Mouse (Mus musculus) kidney, postnatal 14 days (tissue): ENCODE results near the gene Cphx3.
"Not testable (repeated sequence)": the region's sequence is repeated elsewhere in the genome, so short reads cannot be mapped to it uniquely, and the experiment has no call there.

Source experiments
- DNase-seq: peaks from one replicate; pipeline ENCODE4 v3.0.0; 2022; ENCODE audit warnings: mixed read lengths

Cphx3 gene

DNA sequence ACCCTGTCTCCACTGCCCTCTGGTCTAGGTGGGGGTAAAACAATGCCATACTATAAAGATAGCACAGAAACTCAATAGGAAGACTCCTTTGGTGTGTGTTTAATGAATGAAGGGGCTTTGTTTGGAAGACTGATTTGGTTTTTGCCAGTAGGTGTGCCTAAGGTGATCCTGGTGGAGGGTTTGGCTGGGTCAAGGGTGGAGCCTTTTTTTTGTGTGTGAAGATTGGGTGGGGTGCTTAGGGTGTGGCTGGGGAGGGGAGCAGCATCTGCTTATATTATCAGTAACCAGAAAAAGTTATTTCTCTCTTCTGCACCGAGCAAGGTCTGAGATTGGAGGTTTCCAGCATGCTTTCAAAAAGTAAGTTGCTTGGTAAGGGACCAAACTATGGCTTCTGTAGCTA lies at the start of gene Cphx3:
TSS of gene Cphx3 (plus strand) at position 301 of the 400 bp plus-strand sequence.
- not testable (repeated sequence) for DNase-seq

- DNase-seq = not testable (repeated sequence)
Measured at GRCm38 (mm10) chr14:26034364-26034763, 47.7 kb upstream of the Cphx3 start.

GRCm38 (mm10) chr14:26035439-26035838 lies 46.7 kb upstream of the Cphx3 start:
- not testable (repeated sequence) for DNase-seq

DNA sequence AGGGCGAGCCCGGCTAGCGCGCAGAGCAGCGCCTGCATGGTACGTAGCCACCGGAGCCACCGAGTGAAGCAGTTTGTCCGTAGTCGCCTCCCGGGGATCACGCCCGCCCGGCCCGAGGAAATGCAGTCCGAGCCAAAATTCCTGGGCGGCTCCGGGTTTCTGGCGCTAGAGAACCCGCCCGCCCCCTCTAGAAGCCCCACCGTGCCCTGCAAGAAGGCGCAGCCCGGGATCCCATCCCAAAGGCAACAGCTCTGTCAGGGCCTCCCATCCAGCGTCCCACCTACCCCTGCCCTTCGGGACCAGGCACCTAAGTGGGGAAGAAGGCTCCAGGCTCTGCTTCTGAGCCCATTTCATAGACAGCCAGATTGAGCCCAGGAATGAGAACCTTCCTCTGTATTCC lies 39.5 kb upstream of the Cphx3 start, which contains the start of gene Gm9780:
TSS of gene Gm9780 (minus strand) at position 101 of the 400 bp plus-strand sequence.
- not testable (repeated sequence) for DNase-seq

GRCm38 (mm10) chr14:26045007-26045406 lies 37.1 kb upstream of the Cphx3 start:
- DNase-seq = not testable (repeated sequence)

DNA sequence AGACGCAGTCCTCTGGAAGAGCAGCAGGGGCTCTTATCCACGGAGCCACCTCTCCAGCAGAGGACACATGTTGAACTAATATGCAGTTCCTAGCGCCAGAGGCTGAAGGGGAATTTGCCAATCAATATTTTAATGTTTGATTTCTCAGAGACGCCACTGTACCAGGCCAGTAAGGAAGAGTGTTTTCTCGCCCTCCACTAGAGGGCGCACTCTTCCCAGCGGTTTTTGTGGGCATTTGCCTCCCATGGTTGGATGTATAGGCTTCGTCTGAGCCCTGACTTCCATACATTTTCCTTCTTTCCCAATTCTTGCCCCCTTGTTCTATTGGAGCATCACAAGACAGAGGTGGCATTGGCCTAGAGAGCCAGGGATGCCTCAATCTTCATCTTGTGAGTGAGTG lies 35.1 kb upstream of the Cphx3 start:
- DNase-seq = not testable (repeated sequence)

DNA sequence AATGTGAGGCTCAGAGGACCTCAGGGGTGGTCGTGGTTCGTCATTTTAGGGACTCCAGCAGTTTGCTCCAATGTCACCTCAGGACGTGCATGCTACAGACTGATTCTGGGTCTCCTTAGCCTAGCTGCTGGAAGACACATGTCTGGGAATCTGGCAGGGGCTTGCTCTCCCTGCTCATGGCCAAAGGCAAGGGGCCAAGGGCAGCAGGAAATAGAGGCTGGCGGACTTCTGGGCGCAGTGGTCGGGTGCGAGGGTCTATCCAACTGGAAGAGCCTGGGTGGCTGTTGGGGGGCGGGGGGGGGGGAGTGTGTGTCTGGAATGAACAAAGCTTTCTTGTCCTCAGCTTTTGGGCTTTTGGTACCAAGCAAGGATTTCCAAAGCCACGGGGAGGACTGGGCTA lies 33.3 kb upstream of the Cphx3 start:
- DNase-seq = not testable (repeated sequence)

- DNase-seq = not testable (repeated sequence)
Measured at GRCm38 (mm10) chr14:26058184-26058583, 23.9 kb upstream of the Cphx3 start.

DNA sequence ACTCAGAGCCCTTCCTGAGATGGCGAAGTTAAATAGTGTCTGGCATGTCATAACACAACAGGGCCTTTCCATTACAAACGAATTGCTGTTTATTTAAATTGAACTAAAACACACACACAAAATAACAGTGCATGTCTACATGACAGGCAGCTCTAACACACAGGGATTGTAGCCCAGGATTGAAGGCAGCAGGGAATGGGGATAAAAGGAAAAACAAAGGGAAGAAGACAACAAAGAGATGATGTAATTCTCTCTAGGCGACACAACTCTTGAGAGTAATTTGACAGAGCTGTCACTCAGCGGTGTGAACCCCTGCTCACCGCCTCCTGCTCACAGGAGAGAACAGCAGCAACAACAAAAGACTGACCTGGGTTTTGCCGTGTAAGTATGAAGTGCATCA lies 22.7 kb upstream of the Cphx3 start:
- DNase-seq = not testable (repeated sequence)

- DNase-seq = not testable (repeated sequence)
Measured at GRCm38 (mm10) chr14:26066574-26067324, 15.3 kb upstream of the Cphx3 start.

DNA sequence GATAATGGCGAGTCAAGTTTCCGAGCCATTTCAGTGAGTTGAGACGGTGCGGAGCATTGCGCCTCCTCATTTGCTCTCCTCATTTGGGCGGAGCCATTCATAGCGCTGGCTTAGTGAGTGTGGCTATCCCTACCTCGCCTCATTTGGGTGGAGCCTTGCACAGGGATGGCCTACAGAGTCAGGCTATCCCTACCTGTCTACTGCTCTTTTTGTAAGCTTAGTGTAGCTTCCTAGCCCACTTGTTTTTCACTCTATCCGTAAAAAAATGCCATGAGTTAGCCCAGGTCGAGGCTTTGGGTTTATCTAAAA lies 14.8 kb upstream of the Cphx3 start, which contains the start of gene Tmem254c:
TSS of gene Tmem254c (minus strand) at position 31 of the 309 bp plus-strand sequence.
- DNase-seq = not testable (repeated sequence)

DNA sequence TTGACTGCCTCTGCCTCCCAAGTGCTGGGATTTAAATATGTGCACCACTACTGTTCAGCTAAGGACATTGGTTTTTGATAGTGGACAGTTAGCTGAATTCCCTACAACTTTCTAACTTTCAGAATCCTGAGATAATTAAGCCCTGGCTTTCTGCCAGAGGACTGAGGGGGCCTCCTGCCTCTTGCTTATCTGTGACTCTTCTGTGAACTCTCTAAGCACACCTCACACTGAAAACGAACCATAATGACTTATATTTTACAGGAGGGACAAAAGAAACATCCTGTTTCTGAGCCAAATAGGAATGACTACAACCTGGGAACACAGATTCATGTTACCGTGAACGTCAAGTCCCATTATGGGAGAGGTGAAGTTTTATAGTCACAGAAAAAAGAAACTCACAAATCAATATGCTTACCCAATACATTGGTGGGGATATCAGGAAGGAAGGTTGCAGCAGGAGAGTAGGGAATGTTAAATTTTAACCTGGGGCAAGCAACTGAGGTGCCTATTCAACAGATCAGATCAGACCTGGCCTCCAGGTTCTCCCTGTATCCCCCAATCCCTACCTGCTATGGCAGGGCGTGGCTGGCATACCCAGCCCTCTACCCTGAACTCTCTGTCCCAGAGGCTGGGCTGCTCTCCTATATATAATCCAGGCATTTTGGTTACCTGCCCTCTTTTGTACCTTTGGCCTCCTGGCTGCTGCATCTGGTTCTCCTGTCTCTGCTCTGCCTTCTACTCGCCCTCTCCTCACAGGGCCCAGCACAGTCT lies 5.3 kb upstream of the Cphx3 start:
- not testable (repeated sequence) for DNase-seq

- DNase-seq = not testable (repeated sequence)
Measured at GRCm38 (mm10) chr14:26081216-26081615, 881 bp upstream of the Cphx3 start, which contains the start of gene Cphx2. Gene Cphx2, plus strand, starts transcription at chr14:26081516.

GRCm38 (mm10) chr14:26097622-26098021 lies 15.5 kb downstream of the Cphx3 start:
- DNase-seq = not testable (repeated sequence)

GRCm38 (mm10) chr14:26118150-26118549 lies 36.1 kb downstream of the Cphx3 start, which contains the start of gene Duxbl2:
Gene Duxbl2, plus strand, starts transcription at chr14:26118349.
- DNase-seq = not testable (repeated sequence)

GRCm38 (mm10) chr14:26118550-26119000 lies 36.5 kb downstream of the Cphx3 start:
- not testable (repeated sequence) for DNase-seq

- DNase-seq = not testable (repeated sequence)
Measured at GRCm38 (mm10) chr14:26119095-26119494, 37.0 kb downstream of the Cphx3 start.

GRCm38 (mm10) chr14:26147095-26147494 lies 65.0 kb downstream of the Cphx3 start:
- DNase-seq = not testable (repeated sequence)

DNA sequence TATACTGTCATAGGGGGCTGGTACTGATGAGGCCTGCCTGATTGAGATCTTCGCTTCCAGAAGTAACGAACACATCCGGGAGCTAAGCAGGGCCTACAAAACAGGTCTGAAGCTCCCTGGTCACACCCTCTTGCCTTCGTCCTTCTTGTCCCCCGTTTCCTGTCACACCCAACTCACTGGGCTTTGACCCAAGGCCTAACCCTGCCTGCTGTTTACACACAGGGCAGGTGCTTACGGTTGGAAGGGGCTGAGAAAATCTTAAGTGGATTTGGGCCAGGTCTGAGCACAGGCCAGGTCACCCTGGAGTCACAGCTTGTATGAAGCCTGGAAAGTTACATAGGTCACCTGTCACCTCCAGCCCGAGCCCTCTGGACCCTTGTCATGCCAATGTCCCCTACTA lies 73.9 kb downstream of the Cphx3 start:
- not testable (repeated sequence) for DNase-seq

DNA sequence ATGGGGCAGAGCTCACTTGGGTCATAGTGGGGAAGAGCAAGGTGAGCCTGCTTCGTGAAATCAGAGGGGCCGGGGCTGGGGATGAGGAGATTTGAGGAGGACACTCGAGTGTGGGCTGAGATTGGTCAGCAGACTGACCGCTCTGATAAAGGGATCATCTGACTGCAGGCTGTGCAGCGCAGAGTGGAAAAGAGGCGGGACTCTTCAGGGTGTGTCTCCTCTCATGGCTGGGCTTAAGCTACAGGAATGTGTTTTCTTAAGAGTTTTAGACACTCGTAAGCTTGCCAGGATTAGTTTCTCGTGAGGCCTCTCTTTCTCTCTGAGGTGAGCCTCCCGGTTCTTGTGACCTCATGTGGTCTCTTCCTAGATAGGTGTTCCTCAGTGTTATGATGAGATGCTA lies 79.1 kb downstream of the Cphx3 start:
- not testable (repeated sequence) for DNase-seq

GRCm38 (mm10) chr14:26162423-26162822 lies 80.3 kb downstream of the Cphx3 start:
- not testable (repeated sequence) for DNase-seq

DNA sequence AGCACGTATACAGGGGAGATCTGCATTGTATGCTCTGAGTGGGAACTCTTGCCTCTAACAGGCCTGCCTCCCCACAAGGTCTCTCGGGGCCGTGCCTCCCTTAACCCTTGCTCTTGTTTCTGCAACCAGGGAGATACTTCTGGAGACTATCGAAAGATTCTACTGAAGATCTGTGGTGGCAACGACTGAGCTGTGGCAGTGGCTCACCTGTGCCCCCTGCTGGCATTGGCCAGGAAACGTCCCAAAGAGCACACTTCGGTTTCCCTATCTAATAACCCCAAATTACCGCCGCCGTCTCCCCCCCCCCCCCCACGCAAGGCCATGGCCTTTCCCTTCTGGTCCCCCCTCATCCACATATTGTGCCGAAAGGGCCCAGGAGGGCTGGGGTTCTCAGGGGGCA lies 83.2 kb downstream of the Cphx3 start:
- not testable (repeated sequence) for DNase-seq

DNA sequence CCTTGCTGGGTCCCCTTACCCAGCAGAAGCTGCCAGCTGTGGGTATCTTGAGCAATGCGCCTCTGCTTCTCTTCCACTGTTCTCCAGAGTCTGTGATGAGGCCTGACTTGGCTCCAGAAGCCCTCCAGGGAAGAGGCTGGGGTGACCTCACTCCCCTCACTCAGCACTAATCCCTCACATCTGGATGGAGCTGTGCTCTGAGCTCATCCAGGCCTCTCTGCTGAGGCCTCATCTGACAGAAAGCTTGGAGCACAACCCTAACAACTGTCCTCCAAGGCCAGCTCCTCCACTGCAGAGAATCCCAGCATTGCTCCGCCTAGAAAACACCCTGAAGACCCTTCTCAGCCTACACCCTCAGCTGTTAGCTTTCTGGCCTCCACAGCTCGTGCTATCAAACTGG lies 91.9 kb downstream of the Cphx3 start:
- DNase-seq = not testable (repeated sequence)
